Mouse (Mus musculus) brain, adult 2 months (tissue): ENCODE data around the gene Gm17359.

Experiments used
- DNase-seq: peaks from one replicate; pipeline ENCODE4 v3.0.0; 2011; ENCODE audit warnings: low read depth, low spot score

The Gm17359 gene

DNA sequence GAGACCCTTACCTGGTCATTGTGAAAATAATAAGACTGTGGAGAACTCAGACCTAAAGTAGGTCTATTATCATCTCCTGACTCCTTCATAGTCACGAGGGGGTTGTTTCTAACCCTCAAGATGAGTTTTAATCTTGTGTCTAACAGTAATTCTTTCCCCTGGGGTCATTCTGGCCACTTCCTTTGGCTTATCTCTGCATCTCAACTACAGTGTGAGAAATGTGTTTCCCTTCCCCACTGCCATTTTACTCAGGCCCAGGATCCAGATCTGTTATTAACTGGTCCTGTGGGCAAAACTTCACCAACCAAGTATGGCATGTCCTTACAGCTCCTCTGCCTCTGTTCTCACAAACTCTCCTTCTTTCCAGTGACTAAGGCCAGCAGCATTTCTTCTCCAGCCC lies 12.8 kb downstream of the Gm17359 start:
- no peak for DNase-seq

DNA sequence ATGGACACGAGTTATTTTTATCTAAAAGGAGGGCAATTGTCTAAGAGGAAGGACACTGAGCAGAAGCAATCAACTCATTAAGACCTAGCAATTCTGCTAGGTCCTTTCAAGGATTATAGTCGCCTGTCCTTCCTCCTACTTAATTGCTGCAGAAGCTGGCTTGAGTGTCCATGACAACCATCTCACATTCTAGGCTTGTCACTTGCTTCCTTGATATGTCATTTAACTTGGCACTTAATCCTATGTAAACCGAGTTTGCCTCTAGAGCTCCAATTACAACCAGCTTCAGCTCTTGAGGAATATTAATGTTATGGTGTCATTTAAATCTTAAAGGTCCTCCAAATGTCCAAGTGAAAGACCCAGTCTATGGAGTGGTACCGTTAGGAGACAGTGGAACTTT lies 22.3 kb downstream of the Gm17359 start:
- DNase-seq: no peak

DNA sequence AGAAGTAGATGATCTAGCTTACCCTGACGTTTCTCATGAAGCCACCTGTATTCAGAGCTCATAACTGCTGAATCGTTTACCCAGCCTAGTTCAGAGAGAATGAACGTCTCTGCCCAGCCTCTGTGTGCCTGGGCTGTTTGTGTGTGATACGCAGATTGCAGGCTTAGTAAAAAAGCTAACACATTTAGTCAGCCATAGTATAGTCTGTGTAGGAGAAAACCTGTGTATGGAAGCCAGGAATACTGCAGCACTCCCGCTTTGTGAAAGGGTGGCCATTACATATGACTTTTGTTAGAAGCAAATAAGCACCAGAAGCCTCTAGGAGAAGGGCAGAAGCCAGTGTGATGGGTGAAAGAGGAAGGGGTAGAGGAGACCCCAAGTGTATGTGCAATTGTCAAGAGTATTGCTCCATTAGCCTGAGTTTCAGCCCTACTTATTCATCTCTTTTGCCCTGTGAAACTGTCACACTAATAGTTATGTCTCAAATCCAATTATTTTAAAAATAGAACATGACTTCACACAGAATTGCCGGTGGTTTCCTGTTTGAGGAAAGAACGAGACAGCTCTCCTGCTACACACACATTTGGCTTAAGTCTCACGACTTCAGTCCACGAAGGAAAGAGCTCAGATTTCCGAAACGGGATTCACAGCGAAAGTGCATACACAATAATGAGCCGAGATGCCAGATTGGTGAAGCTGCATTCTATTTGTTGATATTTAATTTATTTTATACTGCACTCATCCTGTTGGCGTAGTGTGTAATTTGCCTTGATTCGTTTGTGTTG lies 24.0 kb downstream of the Gm17359 start:
- peak; percentile 52 for DNase-seq

DNA sequence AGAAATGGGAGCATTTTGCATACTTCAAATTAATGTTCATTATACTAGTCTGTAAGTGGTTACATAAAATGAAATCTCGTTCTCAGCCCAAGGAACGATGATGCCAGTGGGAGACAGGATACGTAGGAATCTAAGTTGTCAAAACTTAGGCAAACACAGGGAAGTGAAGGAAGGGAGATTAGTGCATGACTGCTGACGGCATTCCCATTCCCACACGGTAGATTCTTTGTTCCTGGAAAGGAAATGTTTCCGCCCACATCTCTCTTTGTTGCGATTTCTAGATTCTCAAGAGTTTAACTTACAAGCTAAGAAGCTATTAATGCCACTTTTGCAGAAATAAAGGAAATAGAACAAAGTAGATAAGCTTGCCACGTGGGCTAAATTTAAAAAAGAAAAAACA lies 29.6 kb downstream of the Gm17359 start:
- DNase-seq: peak; percentile 73

DNA sequence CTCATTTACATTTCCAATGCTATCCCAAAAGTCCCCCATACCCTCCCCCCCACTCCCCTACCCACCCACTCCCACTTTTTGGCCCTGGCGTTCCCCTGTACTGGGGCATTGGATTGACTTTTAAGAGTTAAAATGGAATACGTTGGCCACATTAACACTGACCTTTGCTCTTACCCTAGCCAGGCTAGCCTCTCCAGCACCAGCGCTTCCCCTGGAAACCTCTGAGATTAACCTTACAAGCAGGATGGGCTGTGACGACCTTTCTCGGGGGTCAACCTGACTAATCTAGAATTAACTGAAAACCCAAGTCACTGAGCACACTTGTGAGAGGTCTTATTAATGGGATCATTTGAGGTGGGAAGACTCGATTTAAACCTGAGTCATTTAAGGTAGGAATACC lies 31.8 kb downstream of the Gm17359 start:
- DNase-seq: no peak

DNA sequence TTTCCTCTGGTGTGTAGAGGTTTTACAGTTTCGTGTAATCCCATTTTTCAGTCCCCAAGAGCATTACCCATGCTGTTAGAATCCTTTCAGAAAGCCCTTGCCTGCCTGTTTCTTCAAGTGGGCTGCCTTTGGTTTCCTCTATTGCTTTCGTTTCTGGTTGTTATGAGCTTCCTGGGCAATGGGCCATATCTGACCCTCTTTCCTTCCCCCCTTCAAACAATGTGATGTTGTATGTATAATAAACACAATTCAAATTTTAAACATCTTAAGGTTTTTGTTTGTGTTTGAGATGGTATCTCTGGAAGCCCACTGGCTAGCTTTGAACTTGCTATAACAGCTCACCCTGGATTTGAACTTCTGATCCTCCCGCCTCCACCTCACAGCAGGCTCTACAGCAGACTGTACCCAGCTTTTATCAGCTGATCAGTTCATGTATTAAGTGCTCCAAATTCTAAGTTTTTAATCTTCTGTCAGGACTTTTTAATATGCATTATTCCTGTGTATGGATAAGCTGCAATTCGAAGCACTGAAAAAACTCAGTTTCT lies 34.0 kb downstream of the Gm17359 start:
- DNase-seq: no peak

DNA sequence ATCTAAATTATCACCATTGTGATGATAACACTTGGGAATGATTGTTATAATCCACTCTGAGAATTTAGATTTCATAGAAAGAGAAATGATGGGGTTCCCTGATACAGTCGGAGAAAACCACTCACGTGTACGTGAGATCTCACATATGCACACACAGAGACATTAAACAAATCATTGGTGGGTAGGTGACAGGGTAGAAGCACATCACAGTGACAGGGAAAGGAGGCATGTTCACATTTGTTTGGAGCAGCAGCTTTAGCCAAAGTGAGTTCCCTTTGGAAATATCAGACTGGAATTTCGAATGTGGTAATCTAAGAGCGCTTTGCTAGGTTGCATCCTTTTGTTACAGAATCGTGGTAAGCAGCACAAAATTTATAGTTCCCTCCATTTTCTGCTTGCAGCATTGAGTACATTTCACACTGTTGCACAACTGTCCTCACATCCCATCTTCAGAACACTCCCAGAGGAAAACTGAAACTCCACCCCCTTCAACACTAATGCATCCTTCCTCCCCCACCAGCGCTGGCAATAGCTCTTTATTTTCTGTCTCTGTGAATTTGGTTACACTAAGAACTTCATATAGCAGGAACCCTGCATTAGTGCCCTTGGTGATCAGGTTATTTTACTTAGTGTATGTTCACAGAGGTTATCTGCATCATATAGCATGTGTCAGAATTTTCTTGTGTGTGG lies 35.2 kb downstream of the Gm17359 start:
- DNase-seq: no peak

DNA sequence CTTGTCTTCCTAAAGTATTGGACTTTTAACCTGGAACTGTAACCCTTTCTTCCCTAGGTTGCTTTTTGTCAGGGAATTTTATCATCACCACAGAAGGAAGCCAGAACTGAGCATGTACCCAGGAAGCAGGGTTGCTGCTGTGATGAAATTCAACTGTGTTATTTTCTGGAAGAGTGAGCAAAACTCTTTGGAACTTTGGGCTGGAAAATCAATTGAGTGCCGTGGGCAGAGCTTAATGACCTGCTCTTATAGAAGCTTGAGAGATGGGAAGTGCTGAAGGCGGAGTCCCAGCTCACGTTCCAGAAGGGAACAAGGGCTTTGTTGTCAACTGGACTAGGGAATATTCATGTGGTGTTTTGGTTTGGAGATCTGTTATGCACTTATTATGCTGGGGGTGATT lies 37.5 kb downstream of the Gm17359 start:
- DNase-seq: no peak

DNA sequence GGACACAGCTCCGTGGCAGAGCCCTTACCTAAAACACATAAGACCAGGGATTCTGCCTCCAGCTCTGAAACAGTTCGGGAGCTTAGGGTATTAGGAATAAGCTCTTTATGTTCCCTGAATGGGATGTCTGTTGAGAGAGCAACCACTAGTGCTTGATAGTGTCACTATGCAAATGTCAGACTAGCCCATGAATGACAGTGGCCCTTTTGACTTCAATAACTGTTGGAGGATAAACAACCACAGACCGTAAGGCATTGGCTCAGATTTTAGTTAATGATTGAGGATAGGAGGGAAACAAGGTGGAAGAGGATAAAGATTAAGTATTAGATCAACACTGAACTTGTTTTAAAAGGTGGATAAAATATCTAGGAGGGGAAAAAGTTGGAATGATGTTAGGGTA lies 41.6 kb downstream of the Gm17359 start:
- no peak for DNase-seq

DNA sequence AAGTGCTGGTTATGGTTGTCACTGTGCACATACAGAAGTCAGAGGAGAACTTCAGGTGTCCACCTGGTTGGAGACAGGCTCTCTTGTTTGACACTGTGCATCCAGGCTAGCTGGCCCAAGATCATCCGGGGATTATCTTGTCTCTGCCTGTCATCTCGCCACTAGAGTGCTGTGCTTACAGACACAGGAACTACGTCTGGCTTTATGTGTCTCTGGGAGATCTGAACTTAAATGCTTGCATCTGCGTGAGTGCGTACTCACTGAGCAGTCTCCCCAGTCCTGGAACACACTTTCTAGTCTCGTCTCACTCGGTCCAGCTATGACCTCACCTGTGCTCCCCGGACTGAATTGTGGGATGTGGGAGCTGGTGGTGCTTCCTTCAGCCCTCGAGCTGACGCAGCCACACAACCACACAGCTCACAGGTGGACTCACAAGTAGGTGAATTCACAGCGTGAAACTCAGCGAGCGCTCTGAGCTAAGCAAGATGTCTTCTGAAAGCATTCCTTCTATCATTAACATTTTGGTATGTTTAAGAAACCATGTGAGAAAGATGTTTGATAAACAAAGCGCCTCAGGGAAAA lies 42.9 kb downstream of the Gm17359 start:
- peak; percentile 60 for DNase-seq

DNA sequence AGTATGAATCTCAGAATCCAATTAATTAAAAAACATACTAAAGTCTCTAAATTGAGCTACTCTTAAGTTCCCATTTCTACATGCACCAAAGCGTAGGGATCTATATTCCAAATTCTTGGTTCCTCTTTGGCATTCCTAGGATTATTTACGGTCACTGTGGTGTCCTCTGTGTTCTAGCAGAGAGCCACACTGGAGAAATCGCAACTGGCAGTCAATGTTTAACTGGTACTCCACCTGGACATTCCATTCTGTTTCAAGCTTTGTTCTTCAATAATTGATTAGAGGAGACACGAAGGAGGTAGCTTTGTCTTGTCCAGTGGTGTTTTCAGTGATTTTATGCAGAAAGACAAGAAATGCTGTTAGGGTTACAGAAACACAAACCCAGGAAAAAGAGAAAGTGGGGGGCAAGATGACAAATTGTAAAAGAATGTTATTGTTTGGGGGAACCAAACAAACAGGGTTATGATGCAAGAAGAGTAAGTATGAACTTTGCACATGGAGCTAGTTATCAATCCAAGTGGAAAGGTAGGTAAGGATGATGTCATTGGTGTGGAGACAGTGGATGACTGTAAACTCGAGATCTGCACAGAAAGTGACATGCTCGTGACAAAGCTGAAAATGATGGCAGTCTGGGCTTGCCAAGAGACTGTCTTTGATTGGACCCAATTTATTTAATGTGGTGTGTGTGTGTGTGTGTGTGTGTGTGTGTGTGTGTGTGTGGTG lies 43.6 kb downstream of the Gm17359 start:
- DNase-seq: no peak

DNA sequence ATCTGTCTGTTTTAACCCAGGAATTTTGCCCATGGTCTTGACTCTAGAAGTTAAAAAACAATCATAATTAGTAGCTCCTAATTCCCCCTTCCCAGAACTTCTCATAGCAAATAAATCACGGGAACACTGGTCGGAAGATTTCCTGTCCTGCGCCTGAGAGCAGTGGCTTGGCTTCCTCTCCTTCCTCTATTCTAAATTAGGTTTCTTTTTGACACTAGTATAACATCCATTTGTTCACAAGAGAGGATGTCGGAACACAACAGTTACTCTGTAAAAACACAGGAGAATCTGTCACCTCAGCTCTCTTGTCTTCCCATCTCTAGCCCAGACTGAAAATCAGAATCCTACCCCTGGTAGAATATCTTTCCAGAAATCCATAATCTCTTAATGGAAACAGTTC lies 44.9 kb downstream of the Gm17359 start:
- DNase-seq: no peak

DNA sequence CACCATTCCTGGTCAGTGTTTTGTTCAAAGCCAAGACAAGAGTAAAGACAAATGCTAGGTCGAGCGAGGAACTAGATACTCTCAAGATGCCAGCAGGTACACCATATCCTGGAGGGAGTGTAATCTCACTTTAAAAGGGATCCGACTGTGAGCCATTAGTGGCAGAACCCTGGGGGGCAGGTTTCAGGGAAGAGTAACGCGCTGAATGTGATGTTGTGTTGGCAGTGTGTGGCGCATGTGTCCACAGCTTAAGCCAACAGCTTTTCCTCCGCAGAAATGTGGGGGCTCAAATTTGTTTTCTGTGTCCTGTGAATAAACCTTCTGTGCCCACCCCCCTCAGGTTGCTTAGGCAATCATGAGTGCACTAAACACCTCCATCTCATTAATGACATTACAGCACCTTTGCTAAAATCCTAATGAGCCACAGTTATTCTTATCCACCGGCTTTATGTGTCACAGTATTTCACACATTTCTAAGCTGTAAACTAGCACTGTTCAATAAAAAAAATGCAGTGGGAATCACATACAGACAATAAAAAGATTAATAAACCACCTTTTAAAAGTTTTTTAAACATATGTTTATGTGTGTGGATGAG lies 49.1 kb downstream of the Gm17359 start:
- DNase-seq: peak; percentile 7

DNA sequence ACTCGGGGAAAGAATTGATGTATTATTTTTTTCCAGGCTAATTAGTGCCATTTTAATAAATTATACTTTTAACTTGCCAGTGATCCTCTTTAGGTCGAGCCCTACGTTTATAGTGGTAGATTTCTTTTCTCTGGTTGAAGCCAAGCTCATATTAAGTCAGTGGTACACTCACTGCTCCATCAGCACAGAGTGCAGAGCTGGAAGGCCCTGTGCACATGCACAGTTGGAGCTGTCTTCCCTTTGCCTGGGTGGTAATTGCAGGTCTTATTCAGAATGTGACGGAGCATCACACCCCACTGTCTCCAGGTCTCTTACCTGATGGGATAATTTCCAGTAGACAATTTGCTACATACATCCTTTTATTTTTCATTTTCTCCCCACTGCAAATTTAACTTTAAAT lies 52.6 kb downstream of the Gm17359 start:
- peak; percentile 40 for DNase-seq

DNA sequence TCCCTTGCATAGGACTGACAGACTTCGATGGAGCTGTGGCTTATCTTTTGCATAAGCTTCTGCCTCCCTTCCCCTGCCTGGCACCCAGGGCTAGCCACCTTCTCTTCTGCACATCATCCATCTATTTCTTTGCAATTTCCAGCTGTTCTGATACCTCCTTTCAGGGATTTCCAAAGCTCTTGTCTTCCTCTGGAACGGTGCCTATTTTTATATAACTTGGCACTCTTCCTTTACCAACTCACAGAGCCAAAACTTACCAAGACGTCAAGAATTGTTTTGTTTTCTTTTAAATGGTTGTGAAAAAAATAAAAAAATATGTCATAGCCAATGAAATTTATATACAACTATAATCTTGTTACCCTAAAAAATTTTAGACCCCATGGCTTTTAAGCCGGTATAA lies 64.1 kb downstream of the Gm17359 start:
- no peak for DNase-seq

DNA sequence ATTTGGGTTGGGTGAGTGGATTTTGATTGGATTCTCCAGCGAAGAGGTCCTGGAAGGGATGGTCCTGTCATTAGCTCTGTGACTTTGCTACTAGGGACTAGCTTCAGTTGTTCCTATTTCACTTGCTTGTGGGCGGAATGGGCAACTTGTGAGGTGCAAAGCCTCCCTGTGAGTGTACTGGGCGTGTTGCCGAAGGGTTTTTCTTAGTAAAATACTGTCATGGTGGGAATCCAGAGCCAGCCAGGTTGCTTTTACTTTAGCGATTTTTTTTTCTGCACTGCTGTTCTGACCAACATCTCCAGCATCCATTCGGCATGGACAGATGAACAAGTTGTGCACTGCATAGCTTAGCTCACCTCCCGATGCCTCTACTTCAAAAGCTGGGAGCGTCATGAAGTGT lies 65.6 kb downstream of the Gm17359 start:
- DNase-seq: peak; percentile 76

DNA sequence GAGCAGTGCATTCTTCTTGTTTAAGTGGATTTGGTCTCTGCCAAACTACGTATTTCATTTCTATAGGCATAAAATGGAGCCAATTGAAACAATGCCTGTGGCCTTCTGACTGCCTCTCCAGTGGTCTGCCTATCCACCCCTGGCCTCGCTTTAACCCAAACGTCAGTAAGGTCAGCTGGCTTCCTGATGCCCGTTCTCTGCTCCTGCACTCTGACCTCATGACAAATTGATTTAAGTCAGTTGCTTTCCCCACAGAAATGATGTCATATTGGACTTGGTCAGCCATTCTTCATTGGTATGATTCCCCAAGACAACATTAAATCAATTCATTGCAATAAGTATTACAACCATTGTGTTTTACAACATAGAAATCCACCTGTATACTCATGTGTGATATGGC lies 72.1 kb downstream of the Gm17359 start:
- no peak for DNase-seq

DNA sequence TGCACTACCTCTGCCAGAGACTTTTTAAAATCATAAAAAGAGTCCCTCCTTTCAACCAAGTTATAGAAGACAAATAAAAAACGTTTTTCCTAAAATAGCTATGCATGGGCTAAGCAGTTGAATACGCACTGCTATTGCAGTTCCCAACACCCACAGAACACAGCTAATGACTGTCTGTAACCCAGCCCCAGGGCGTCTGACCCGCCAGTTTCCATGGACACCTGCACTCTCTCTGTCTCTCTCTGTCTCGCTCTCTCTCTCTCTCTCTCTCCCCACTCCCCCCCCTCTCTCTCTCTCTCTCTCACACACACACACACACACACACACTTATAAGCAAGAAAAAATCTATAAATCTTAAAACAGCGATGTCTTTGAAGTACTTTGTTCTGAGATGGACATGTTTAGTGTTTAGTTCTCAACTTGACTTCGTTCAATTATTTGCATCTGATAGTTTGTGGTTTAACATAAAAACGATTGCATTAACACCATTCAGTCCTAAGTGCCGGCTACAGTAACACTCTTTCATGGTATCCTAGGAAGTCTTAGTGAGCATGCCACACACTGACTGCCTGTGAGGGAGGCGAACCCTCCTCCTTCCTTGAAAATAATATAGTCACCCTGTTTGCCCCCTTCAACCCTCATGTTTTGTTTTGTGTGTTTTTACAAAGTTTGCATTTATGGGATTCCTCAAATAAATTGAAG lies 73.6 kb downstream of the Gm17359 start:
- DNase-seq: peak; percentile 43

DNA sequence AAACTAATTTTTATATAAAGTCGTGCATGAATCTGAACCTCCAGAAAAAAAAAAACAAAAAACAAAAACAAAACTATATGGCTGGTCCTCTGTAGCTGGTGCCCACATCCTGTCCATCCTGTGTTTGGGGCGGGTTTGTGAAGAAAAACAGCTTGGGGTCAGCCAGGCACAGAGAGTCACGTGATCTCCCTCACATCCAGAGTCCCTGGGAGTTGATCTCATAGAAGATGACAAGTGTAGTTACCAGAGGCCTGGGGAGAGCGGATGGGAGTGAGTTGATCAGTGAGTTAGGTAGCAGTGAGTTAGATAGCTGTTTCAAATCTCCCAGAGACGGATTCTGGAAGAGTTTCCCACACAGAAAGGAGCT lies 74.2 kb downstream of the Gm17359 start:
- DNase-seq: no peak

DNA sequence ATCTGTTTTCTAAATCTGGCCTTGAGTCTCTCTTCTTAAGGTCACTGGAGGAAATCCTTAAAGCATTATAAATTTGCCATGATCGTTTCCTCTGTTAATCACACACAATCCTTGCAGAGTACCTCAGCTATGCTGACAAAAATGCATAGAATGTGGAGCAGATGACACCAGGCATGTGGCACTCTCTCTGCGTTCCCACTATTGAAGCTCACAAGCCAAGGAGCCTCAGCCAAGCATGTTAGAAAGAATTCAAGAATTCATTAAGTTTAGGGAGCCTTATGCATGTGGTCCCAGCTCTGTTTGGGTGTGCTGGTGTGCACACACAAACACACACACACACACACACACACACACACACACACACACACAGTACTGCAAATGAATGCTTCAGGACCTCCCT lies 75.2 kb downstream of the Gm17359 start:
- DNase-seq: no peak

DNA sequence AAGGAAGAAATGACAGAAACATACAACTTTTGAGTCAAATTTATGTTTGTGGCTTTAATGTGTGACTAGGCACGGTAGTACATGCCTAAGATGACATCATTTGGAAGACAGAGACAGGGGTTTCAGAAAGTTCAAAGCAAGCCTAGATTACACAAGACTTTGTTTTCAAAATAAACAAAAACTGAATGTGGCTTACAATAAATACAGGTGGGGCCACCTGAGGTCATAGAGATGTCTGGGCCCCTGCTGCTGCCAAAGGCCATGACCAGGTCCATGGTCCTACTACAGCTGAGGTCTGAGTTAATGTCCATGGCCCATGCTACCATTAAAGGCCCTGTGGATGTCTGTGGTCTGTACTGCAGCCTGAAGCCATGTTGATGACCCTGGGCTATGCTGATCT lies 77.0 kb downstream of the Gm17359 start:
- no peak for DNase-seq
